Mouse (Mus musculus): ENCODE data around the gene Gdf15. TPM values are rescaled to one million over a fixed set of nuclear protein-coding genes. Genes with fewer than 3 reads are reported as not detected.

The Gdf15 gene
- polyA plus RNA-seq, 1 experiment from 2014 or later: 0.15 TPM

DNA sequence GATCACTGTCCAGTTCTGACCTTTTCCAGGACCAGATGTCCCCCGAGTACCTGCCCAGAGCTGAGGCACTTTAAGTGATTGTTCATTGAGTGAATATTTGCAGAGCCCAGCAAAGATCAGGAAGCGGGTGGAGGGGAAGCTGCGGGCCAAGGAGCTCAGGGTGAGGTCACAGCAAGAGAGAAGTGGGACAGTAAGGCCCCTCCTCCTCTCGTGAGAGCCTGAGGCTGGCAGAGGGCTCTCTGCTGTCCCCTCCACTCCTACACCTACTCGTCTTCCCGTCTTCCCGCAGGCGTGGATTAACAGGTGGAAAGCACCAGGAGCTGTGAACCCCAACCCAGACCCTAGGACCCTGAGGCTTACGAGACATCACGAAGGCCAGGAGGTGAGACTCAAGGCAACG lies 15.6 kb downstream of the Gdf15 start:
- 58% methylated on average over 11 of the region's 11 CpGs for WGBS
- Histone ChIP-seq H3K9me3 (ENCODE audit: control insufficient read depth, low read length) (no peaks in the 10 kb centered on the region), H3K4me1 (ENCODE audit: control insufficient read depth, insufficient read depth, low read length) (peaks cover 3% of the 10 kb centered on the region; the same call in 1 of the 2 replicates), H3K27ac (replicated peaks; ENCODE audit: low read depth, low read length) (no peak overlapping the region), H3K4me2 (ENCODE audit: low read depth, severe bottlenecking) (no peak overlapping the region), H3K9ac (ENCODE audit: low read length) (no peak overlapping the region), H3K36me3 (ENCODE audit: control insufficient read depth, insufficient read depth, low read length) (no peaks in the 10 kb centered on the region), H3K4me3 (ENCODE audit: low read depth, low read length) (no peak overlapping the region), H3K27me3 (ENCODE audit: control insufficient read depth, insufficient read depth, low read length) (no peaks in the 10 kb centered on the region)
- DNase-seq (ENCODE audit: low spot score) (no peak), ATAC-seq (ENCODE audit: insufficient number of reproducible peaks, low FRiP score, low TSS enrichment, low read depth) (no peak)

- no peak for DNase-seq (ENCODE audit: low spot score)
- Histone ChIP-seq H3K36me3 (ENCODE audit: control insufficient read depth, insufficient read depth, low read length) (no peaks in the 10 kb centered on the region), H3K9me3 (ENCODE audit: control insufficient read depth, low read length) (no peaks in the 10 kb centered on the region), H3K27ac (replicated peaks; ENCODE audit: low read depth, low read length) (no peak within 1 kb of the TSS), H3K4me1 (ENCODE audit: control insufficient read depth, insufficient read depth, low read length) (peaks cover 1% of the 10 kb centered on the region; the same call in 1 of the 2 replicates), H3K9ac (ENCODE audit: low read length) (no peak within 1 kb of the TSS), H3K4me3 (ENCODE audit: low read depth, low read length) (no peak within 1 kb of the TSS), H3K4me2 (ENCODE audit: low read depth, severe bottlenecking) (no peak within 1 kb of the TSS), H3K27me3 (ENCODE audit: control insufficient read depth, insufficient read depth, low read length) (no peaks in the 10 kb centered on the region)
- WGBS: 85% methylated on average over 3 of the region's 3 CpGs
- ATAC-seq (ENCODE audit: insufficient number of reproducible peaks, low FRiP score, low TSS enrichment, low read depth): no peak
These were observed 16.4 kb downstream of the Gdf15 start, which contains the start of gene Lrrc25 for GRCm38 (mm10) chr8:70615894-70616293. Gene Lrrc25 (plus strand): TSS chr8:70616155.

DNA sequence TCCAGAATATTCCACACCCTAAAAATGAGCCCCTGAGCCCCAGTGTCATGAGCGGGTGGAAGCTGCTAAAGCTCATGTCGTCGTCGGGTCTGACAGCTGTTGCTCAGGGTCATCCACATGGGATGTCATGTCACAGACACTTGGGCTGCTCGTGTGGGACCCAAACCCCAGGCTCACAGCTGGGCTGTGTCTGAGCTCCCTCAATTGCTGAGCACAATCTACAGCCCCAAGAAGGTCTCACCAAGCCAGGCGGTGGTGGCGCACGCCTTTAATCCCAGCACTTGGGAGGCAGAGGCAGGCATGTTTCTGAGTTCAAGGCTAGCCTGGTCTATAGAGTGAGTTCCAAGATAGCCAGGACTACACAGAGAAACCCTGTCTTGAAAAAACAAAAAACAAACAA lies 17.0 kb downstream of the Gdf15 start:
- Histone ChIP-seq H3K9ac (ENCODE audit: low read length) (no peak overlapping the region), H3K4me1 (ENCODE audit: control insufficient read depth, insufficient read depth, low read length) (peaks cover 3% of the 10 kb centered on the region; the same call in 1 of the 2 replicates), H3K27me3 (ENCODE audit: control insufficient read depth, insufficient read depth, low read length) (no peaks in the 10 kb centered on the region), H3K4me3 (ENCODE audit: low read depth, low read length) (no peak overlapping the region), H3K9me3 (ENCODE audit: control insufficient read depth, low read length) (no peaks in the 10 kb centered on the region), H3K27ac (replicated peaks; ENCODE audit: low read depth, low read length) (no peak overlapping the region), H3K36me3 (ENCODE audit: control insufficient read depth, insufficient read depth, low read length) (no peaks in the 10 kb centered on the region), H3K4me2 (ENCODE audit: low read depth, severe bottlenecking) (no peak overlapping the region)
- ATAC-seq (ENCODE audit: insufficient number of reproducible peaks, low FRiP score, low TSS enrichment, low read depth) (no peak), DNase-seq (ENCODE audit: low spot score) (no peak)
- 89% methylated on average over 8 of the region's 8 CpGs for WGBS

DNA sequence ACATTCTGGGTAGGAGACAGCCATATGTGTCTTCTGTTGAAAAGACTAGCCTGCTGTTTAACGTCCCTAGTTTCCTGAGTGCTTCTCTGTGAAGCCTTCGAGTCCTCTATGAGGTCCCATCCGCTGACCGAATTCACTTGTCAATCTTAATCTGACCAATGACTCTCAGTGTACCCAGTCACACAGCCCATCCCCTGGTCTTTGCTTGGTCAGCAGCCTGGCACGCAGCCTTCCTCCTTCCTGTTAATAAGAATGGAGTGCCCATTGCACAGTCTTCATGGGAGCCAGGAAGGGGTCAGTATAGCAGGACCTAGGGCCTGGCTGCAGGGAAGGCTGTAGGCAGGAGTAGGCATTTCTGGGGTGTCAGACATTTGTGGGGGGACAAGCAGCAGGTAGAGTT lies 17.8 kb downstream of the Gdf15 start:
- H3K36me3 ChIP-seq (ENCODE audit: control insufficient read depth, insufficient read depth, low read length): no peaks in the 10 kb centered on the region
- H3K4me3 ChIP-seq (ENCODE audit: low read depth, low read length): no peak overlapping the region
- WGBS: 73% methylated on average over 5 of the region's 5 CpGs
- DNase-seq (ENCODE audit: low spot score) (no peak), ATAC-seq (ENCODE audit: insufficient number of reproducible peaks, low FRiP score, low TSS enrichment, low read depth) (no peak)
- H3K9ac ChIP-seq (ENCODE audit: low read length): no peak overlapping the region
- no peaks in the 10 kb centered on the region for H3K9me3 ChIP-seq (ENCODE audit: control insufficient read depth, low read length)
- no peak overlapping the region for H3K4me2 ChIP-seq (ENCODE audit: low read depth, severe bottlenecking)
- H3K27me3 ChIP-seq (ENCODE audit: control insufficient read depth, insufficient read depth, low read length): no peaks in the 10 kb centered on the region
- peaks cover 3% of the 10 kb centered on the region; the same call in 1 of the 2 replicates for H3K4me1 ChIP-seq (ENCODE audit: control insufficient read depth, insufficient read depth, low read length)
- H3K27ac ChIP-seq (replicated peaks; ENCODE audit: low read depth, low read length): no peak overlapping the region

- Histone ChIP-seq H3K4me3 (ENCODE audit: low read depth, low read length) (no peak overlapping the region), H3K36me3 (ENCODE audit: control insufficient read depth, insufficient read depth, low read length) (no peaks in the 10 kb centered on the region), H3K9me3 (ENCODE audit: control insufficient read depth, low read length) (no peaks in the 10 kb centered on the region), H3K4me1 (ENCODE audit: control insufficient read depth, insufficient read depth, low read length) (peaks cover 7% of the 10 kb centered on the region), H3K4me2 (ENCODE audit: low read depth, severe bottlenecking) (no peak overlapping the region), H3K27ac (replicated peaks; ENCODE audit: low read depth, low read length) (no peak overlapping the region), H3K27me3 (ENCODE audit: control insufficient read depth, insufficient read depth, low read length) (no peaks in the 10 kb centered on the region), H3K9ac (ENCODE audit: low read length) (no peak overlapping the region)
- DNase-seq (ENCODE audit: low spot score) (no peak), ATAC-seq (ENCODE audit: insufficient number of reproducible peaks, low FRiP score, low TSS enrichment, low read depth) (no peak)
- WGBS: 18% methylated on average over 1 of the region's 1 CpGs
These were observed 18.5 kb downstream of the Gdf15 start for GRCm38 (mm10) chr8:70613763-70614162.

DNA sequence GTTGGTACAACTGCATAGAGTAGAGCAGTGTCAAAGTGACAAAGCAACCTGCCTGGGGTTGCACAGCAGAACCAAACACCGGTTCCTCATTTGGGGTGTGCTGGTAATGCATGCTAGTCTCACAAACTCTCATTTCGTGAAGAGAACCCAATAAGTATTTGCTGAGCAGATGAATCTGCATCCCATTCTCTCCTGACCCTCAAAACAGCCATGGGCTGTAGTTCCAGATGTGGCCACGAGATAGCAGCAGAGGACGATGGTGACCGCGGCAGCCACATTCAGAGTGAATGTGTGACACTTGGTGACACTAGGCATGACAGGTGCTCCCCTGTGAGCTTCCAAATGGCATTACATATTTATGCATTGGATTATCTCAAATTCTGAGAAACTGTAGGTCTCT lies 20.4 kb downstream of the Gdf15 start:
- H3K4me1 ChIP-seq (ENCODE audit: control insufficient read depth, insufficient read depth, low read length): peaks cover 18% of the 10 kb centered on the region
- H3K4me2 ChIP-seq (ENCODE audit: low read depth, severe bottlenecking): peak overlapping the region; percentile 77
- H3K27ac ChIP-seq (replicated peaks; ENCODE audit: low read depth, low read length): peak overlapping the region; percentile 10; the same call in 1 of the 2 replicates
- 1% methylated on average over 6 of the region's 6 CpGs for WGBS
- H3K27me3 ChIP-seq (ENCODE audit: control insufficient read depth, insufficient read depth, low read length): no peaks in the 10 kb centered on the region
- no peaks in the 10 kb centered on the region for H3K9me3 ChIP-seq (ENCODE audit: control insufficient read depth, low read length)
- peak overlapping the region; percentile 42 for H3K4me3 ChIP-seq (ENCODE audit: low read depth, low read length)
- H3K9ac ChIP-seq (ENCODE audit: low read length): peak overlapping the region; percentile 65; the same call in 1 of the 2 replicates
- no peaks in the 10 kb centered on the region for H3K36me3 ChIP-seq (ENCODE audit: control insufficient read depth, insufficient read depth, low read length)
- DNase-seq (ENCODE audit: low spot score) (peak; percentile 95), ATAC-seq (ENCODE audit: insufficient number of reproducible peaks, low FRiP score, low TSS enrichment, low read depth) (no peak)

DNA sequence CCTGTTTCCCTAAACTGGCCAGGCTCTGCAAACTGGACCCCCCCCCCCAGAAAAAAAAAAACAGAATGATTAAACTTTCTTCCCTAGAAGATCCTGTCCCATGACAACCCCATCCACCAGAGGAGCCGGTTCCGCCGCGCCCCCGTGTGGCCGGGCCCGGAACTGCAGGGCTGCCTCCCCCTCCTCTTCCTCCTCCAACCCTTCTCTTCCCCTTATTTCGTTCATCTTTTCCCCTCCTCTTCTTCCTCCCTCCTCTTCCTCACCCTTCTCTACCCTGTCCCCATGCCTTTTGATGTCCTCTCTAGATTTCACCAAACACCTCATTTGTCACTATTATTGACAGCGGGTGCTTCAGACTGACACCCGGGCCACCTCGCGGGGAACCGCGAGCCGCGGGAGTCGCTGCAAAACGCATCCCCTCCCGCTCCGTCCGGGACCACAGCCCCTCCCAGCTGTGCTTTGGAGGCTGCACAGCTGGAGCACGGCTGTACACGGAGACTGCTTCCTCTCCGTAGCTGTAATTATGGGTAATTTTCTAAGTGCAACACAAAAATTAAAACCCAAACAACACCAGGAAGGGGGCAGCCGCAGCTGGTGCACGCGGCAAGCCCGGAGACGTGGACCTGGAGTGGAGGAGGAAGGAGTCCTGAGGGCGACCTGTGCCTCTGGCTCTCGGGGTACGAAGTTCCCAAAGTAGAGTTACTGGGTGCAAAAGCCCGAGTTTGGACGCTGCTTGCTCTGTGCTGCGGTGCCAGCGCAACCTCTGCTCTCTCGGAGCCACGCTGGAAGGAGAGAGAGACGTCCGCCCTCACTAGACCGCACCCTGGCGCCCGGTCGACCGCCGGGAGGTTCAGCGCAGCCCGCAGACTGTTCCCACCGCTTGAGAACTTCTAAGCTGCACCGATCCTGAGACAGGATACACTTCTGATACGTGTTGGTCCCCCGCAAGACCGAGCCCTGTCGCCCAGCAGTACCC lies 21.2 kb downstream of the Gdf15 start:
- peak overlapping the region; percentile 42 for H3K4me3 ChIP-seq (ENCODE audit: low read depth, low read length)
- H3K9me3 ChIP-seq (ENCODE audit: control insufficient read depth, low read length): no peaks in the 10 kb centered on the region
- peak overlapping the region; percentile 100 for H3K27ac ChIP-seq (replicated peaks; ENCODE audit: low read depth, low read length)
- WGBS: under 1% methylated on average over 54 of the region's 54 CpGs
- H3K4me2 ChIP-seq (ENCODE audit: low read depth, severe bottlenecking): peak overlapping the region; percentile 77
- peak overlapping the region; percentile 65 for H3K9ac ChIP-seq (ENCODE audit: low read length)
- peaks cover 23% of the 10 kb centered on the region for H3K4me1 ChIP-seq (ENCODE audit: control insufficient read depth, insufficient read depth, low read length)
- peak; percentile 94 for DNase-seq (ENCODE audit: low spot score)
- no peaks in the 10 kb centered on the region for H3K27me3 ChIP-seq (ENCODE audit: control insufficient read depth, insufficient read depth, low read length)
- ATAC-seq (ENCODE audit: insufficient number of reproducible peaks, low FRiP score, low TSS enrichment, low read depth): no peak
- H3K36me3 ChIP-seq (ENCODE audit: control insufficient read depth, insufficient read depth, low read length): no peaks in the 10 kb centered on the region

- H3K36me3 ChIP-seq (ENCODE audit: control insufficient read depth, insufficient read depth, low read length): no peaks in the 10 kb centered on the region
- peak overlapping the region; percentile 100 for H3K27ac ChIP-seq (replicated peaks; ENCODE audit: low read depth, low read length)
- H3K27me3 ChIP-seq (ENCODE audit: control insufficient read depth, insufficient read depth, low read length): no peaks in the 10 kb centered on the region
- DNase-seq (ENCODE audit: low spot score): peak; percentile 92
- H3K9me3 ChIP-seq (ENCODE audit: control insufficient read depth, low read length): no peaks in the 10 kb centered on the region
- H3K4me2 ChIP-seq (ENCODE audit: low read depth, severe bottlenecking): peak overlapping the region; percentile 77
- 2% methylated on average over 44 of the region's 45 CpGs for WGBS
- peak overlapping the region; percentile 85 for H3K9ac ChIP-seq (ENCODE audit: low read length)
- H3K4me3 ChIP-seq (ENCODE audit: low read depth, low read length): peak overlapping the region; percentile 42
- peak; percentile 55 for ATAC-seq (ENCODE audit: insufficient number of reproducible peaks, low FRiP score, low TSS enrichment, low read depth)
- H3K4me1 ChIP-seq (ENCODE audit: control insufficient read depth, insufficient read depth, low read length): peaks cover 23% of the 10 kb centered on the region
These were observed 22.1 kb downstream of the Gdf15 start for GRCm38 (mm10) chr8:70609849-70610795.

Data from limb, embryonic 11.5 days (tissue).